Mouse (Mus musculus) liver, adult 2 months (tissue): ENCODE measurements around the gene Hist2h3c1.
"Not testable (repeated sequence)": the region's sequence is repeated elsewhere in the genome, so short reads cannot be mapped to it uniquely, and the experiment has no call there.

Experiments
- CTCF ChIP-seq: fragments of 200-500 bp; IDR thresholded peaks from 2 replicates; pipeline ENCODE4 v1.5.1; 2011; ENCODE audit warnings: low read depth, low read length, control low read depth
- POLR2A ChIP-seq: fragments of 200-500 bp; IDR thresholded peaks from 2 replicates; pipeline ENCODE4 v1.6.1; 2011; ENCODE audit warnings: low read length, control low read depth; ENCODE audit not compliant: insufficient read depth; ENCODE audit errors: extremely low read depth

DNA sequence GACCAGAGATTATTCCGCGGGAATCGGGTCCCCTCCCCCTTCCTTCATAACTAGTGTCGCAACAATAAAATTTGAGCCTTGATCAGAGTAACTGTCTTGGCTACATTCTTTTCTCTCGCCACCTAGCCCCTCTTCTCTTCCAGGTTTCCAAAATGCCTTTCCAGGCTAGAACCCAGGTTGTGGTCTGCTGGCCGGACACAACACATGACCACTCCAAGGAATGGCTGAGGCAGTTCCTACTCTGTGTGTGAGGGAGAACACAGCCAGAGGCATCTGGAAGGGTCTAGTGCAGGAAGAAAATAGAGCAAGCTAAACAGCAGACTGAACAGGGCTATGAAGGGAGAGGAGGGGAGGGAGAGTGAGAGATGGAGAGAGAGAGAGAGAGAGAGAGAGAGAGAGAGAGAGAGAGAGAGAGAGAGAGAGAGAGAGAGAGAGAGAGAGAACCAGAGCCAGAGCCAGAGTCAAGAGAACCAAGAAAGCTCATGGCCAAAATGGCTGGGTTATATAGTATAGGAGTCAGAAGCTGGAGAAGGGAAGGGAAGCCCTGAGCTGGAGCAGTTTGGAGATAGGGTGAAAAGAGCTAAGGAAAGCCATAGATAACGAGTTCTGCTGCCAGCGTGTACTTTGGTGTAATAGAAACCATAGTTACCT is 47.8 kb upstream of the Hist2h3c1 start:
- TF ChIP-seq CTCF, POLR2A: not testable (repeated sequence)
